Mouse (Mus musculus) ovary, postnatal 14 days (tissue): Measurements from ENCODE around the gene Lrrc56.

Experiments
- DNase-seq: peaks from one replicate; pipeline ENCODE4 v3.0.0; 2022; ENCODE audit warnings: low spot score

Gene Lrrc56

DNA sequence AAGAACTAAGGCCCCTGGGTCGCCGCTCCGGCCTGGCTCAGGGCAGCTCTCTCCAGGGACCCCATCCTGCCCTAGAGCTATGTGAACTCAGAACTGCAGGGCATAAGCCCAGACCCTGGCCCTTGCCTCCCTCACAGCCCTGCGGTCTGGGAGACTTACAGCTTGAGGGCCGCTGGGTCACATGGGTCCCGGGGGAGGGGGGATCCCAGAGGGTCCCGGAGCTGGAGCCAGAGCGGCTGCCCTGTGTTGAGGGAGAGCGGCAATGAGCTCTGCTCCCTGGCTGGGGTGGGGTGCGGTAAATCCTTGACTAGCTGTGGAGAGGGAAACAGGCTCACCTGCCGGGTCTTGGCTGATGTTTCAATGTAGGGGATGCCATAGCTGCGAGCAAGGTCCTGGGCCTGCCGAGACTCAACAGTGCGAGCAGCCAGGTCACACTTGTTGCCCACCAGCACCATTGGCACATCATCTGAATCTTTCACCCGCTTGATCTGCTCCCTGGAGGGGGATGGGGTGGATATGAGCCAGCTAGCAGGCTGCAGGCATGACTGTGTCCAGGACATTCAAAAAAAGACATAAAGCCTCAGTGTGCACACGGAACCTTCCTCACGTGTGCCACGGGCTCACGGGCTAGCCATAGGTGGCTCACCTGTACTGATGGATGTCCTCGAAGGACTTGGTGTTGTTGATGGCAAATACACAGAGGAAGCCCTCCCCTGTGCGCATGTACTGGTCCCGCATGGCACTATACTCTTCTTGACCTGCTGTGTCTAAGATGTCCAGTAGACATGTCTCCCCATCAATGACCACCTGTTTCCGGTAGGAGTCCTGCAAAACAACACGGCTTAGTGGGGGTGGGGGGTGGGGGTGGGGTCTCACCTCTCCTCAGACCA is 1.9 kb upstream of the Lrrc56 start:
- DNase-seq, result no peak

DNA sequence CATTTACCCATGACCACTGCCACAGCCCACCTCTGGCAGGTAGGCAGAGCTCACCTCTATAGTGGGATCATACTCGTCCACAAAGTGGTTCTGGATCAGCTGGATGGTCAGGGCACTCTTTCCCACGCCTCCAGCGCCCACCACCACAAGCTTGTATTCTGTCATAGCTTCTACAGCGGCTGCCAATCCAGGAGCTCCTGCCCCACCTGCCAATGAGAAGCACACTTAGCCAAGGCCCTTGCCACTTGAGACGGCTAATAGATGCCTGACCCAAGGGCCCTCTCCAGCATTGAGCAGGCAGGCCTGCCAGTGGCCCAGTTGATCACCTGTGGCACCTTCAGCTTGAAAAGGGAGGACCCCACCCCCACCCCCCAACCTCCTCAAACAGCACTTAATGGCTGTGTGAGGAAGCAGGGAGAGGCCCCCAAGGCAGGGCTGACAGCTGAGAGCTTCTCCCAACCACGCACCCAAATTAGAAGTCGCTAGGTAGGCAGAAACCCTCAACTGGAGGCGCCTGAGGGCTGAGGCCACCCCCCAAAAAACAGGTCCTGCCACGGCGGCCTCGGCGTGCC is 1.1 kb upstream of the Lrrc56 start:
- no peak for DNase-seq

DNA sequence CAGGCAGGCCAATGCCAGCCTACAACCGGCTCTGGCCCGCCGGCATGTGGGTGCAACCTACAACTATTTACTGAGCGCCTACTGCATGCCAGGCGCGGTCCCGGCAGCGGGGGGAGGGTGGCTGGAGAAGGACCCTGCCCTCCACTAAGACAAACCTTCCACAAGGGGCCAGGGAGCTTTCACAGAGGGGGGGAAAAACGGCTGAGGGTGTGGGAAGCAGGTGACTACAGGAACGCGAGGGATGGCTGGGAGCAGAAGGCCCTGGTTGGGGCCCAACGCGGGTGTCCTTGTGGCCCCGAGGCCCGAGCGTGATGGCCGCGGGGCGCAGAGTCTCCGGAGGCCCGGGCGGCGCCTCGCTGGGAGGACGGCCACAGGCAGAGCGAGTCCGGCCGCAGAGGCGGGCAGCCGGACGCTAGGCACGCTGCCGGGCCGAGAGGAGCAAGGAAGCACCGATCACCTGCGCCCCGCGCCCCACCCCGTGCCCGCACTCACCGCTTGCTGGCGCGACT is 555 bp upstream of the Lrrc56 start:
- no peak for DNase-seq

DNA sequence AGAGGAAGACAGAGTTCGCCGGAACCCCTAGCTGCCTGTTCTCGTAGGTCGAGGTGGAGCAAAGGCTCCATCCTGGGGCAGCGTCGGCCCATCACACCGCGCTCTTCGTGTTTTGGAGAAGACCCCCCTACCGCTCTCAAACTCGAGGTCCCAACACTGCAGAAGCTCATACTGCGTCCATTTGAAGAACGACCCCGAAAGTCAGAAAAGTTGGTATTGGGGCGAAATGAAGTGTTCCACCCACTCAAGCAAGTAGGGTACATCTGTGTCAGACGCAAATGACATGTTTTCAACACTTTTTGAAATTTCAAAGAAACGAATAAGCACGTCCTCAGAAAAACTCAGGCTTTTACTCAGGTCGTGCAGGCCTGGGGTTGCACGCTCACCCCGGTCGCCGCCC is 452 bp downstream of the Lrrc56 start:
- DNase-seq, result no peak

DNA sequence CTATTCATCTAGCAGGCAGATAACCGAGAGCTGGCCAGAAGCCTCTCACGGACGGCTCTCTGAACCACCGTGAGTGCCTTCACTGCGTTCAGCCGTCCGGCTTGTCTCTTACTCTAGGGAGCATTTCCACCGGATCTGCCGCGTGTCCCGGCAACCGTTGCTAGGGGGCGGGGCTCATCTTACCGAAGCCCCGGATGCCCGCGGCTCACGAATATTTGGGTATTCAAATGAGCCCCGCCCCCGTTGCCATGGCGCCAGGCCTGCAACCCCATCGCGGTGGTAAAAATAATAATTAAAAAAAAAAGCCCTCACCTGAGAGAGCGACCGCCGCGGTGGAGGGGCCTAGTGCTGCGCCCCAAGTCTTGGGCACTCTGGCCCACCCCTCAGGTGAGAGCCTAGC is 873 bp downstream of the Lrrc56 start:
- DNase-seq, result peak; percentile 89

DNA sequence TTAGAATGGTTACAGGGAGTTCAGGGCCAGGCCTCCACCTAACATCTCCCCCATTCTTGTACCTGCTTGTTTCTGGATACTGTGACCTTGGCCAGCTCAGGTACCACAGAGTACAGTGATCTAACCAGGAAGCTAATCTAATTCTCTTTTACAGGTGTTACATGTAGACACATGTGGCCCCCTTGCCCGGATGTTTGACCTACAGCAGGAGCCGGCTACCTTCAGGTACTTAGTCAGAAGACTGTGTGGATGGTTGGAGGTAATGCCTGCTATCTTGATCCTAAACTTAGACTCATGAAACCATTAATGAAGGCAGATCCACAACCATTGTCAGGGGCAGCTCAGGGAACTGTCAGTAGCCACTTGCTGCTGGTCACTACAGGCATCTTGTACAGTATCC is 1.8 kb downstream of the Lrrc56 start:
- no peak for DNase-seq

DNA sequence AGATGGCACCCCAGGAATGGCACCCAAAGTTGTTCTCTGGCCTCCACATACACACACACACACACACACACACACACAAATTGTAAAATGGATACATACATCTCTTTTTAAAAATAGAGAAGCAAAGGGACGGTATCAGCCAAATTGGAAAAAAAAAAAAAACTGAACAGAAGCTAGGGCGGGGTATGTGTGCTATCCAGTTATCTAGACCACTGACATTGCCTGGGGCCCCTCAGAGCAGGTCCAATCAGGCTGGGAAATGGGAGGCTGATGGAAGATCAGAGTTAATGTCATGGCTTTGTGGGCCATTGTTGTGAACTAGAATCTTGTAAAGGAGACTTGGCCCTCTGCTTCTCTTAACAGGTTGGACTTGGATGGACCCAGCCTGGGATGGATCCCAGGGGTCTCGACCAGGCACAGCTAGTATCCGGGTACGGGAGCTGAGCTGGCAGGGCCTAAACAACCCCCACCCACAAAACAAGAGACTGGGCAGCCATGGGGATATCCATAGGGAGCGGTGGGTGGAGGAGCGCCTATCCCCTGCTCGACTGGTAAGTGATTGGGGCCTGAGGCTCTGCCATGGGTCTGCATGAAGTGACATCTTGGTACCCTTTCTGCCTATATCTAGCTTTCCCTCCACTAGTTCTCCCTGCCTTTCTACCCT is 2.8 kb downstream of the Lrrc56 start:
- no peak for DNase-seq

DNA sequence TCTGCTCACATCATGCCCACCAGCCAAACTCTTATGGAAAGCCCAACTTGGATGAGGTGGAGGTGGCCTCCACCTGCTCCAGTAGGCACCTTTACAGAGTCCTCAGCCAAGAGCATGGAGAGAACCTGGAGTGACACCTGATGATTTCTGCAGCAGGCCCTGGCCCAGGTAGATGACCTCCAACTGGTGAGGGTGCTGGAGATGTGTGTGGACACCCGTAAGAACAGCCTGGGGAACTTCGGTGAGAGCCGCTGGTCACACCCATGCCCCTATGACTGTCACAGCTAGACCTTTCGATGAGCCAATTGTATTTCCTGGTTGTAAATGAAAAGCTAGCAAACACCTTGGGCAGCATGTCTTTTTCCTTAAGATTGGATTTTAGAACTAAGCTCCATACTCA is 4.2 kb downstream of the Lrrc56 start:
- DNase-seq, result no peak

DNA sequence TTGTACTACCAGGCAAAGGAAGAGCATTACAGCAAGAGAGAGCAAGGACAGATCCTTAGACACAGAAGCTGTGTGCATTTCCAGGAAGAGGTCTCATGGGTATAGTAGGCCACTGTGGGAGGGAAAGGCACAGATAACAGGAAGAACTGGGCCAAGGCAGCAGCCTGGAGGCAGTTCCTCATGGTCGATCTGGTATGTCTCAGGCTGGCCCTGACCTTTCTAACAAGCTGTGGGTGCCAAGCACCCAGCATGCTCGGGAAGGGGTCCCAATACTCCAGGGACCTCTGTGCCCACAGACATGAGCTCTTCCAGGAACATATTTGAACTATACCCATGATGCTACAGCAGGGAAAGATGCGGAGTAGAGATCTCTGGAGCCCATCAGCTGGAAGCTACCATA is 10.6 kb downstream of the Lrrc56 start:
- DNase-seq, result no peak

DNA sequence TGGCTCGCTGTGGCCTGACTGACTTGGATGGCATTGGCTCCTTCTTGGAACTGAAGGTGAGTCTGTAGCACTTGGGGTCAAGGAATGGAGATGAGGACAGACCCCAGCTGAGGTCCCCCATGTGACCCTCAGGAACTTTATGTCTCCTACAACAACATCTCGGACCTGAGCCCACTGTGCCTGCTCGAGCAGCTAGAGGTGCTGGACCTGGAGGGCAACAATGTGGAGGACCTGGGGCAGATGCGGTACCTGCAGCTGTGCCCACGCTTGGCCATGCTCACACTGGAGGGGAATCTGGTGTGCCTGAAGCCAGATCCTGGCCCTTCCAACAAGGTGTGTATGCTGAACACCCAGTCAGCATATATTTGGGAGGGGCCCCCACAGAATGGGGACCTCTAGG is 11.5 kb downstream of the Lrrc56 start:
- no peak for DNase-seq

DNA sequence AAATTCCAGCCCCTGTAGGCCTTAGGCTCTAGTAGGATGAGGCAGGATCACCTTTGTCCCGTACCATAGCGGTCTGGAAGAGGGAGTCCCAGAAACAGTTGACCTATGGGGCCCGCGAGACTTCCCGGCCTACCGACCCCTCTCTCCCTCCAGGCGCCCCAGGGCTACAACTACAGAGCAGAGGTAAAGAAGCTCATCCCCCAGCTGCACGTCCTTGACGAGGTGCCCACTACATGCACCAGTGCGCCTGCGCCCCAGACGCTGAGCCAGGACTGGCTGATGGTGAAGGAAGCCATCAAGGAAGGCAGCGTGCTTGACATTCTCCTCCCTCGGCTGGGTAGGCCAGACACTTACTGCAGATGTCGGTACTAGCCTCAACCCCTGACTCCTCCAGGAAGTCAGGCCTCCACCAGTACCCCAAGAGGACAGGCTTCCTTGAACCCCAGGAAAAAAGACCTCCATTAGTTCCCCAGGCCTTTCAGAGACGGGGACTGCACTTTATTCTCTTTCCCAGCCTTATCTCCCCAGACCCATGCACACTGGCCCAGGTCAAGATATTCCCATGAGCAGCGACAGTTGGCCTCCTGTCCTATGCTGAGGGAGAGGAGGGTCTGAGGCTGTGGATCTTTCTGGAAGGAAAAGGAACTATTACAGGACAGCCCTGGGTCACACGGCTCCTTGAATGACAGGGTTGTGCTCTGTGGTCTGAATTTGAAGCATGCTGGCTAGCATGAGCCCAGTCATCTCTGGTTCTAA is 12.4 kb downstream of the Lrrc56 start:
- no peak for DNase-seq

DNA sequence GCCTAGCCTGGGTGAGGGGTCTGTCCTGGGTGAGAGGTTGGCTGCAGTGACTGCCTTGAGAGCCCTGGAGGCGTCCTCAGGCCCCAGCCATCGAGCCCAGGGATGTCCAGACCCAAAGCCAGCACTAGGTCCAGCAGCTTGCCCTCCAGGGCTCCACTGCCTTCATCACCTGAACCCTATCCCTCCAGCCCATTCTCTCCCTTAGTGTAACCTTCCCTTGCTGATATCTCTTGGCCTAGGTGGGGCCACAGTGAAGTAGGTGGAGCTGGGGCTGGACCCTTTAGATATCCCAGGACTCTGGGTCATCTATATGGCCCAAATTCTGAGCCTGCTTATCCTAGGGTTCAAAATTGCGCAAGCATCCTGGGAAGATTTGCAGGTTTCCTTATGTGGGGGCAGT is 15.6 kb downstream of the Lrrc56 start:
- no peak for DNase-seq

DNA sequence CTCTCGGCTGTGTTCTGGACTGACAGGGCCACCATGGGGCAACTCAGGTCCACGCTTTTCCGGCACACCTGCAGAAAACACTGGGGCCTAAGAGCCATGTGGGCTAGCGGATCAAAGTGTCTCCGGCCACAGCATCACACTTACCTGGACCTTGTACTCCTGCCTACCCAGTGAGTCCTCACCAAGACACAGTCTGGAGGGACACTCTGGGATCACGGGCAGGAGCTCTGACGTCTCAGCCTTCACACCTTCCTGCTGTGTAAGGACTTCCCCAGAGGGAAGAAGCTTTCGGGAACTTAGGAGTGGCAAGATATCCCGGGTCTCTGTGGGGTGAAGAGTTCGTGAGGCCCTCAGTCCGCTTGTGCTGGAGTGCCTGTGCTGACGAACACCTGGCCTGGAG is 16.2 kb downstream of the Lrrc56 start:
- DNase-seq, result no peak

DNA sequence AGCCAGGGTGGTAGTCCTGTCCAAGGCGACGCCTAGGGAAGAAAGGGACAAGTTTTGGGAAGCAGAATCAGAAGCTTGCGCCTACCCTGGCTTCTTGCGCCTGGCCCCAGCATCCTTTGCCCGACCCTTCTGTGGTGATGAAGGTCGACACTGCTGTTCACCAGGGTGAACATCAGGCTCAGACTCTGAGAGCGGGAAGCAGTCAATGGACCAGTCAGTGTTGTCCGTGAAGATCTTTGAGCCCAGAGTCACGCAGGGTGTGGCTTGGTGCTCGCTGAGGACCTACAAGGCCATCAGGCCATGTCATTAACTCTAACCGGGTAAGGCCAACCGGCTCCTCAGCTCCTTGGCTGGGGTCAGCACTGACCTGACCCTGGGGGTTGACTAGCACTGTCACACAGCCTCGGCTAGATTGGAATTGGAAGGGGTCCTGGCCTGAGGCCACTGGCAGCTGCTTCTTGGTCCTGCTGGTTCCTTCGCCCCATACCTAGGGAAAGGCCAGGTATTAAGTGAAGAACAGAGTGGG is 16.7 kb downstream of the Lrrc56 start:
- DNase-seq, result no peak

DNA sequence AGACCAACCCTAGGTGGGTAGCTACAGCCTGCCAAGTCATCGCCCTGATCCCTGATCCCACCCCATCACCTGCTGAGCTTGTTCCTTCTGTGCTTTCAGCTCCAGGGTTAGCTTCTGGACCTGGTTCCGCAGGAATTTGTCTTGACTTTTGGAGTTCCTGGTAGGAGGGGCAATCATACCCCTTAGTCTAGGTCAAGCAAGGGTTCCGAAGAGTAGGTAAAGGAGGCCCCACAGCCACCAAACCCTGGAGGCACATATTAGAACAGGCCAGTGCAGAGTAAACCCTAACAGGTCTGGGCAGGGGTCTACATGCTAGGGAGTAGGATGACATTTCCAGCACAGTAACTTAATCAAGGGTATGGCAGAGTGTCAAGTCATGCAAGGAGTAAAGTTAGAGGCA is 19.2 kb downstream of the Lrrc56 start:
- no peak for DNase-seq

DNA sequence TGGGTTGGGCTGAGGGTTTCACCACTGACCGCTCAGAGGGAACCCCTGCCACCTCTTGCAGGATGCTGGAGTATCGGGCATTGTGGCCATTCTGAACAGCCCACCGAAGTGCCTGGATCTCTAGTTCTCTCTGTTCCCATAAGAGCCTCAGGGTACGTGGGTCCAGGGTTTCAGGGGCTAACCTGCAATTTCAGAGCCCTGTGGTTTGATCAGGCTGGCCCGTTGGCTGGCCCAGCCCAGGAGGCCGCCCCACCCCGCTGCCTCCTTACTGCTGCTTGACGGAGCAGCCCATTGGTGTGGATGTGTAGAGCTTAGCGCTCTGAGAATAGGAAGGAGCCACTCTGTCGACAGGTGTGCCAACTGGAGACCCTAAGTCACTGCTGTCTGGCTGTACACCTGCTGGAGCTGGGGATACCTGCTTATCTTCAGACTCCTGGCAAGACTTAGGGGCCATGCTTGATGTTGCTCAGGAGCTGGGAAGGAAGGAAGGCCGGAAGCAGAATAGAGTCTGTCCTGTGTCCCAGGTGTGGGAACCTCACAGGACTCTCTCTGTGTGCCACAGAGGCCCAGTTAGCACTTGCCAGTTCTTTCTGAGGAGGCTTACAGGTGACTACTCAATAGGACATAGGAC is 19.8 kb downstream of the Lrrc56 start, which contains the start of gene Lmntd2:
TSS of gene Lmntd2 (minus strand) at position 476 of the 631 bp plus-strand sequence.
- DNase-seq, result no peak

DNA sequence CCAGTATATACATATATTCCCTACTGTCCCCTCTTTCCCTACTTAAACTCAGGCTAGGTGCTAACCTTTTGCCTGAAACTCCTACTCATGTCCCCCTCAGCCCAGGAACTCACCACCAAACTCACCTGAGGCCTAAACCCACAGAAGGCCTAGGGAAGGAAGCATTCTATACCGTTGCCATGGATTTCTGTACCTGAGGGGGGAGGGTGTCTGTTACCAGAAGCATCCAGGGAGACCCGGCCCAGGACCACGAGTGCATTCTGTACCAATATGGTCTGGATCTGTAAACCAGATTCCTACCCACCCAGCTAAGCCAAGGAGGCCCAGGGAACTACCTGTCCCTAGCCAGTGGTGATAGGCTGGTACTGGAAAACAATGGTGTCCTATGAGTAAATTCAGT is 20.4 kb downstream of the Lrrc56 start:
- no peak for DNase-seq

DNA sequence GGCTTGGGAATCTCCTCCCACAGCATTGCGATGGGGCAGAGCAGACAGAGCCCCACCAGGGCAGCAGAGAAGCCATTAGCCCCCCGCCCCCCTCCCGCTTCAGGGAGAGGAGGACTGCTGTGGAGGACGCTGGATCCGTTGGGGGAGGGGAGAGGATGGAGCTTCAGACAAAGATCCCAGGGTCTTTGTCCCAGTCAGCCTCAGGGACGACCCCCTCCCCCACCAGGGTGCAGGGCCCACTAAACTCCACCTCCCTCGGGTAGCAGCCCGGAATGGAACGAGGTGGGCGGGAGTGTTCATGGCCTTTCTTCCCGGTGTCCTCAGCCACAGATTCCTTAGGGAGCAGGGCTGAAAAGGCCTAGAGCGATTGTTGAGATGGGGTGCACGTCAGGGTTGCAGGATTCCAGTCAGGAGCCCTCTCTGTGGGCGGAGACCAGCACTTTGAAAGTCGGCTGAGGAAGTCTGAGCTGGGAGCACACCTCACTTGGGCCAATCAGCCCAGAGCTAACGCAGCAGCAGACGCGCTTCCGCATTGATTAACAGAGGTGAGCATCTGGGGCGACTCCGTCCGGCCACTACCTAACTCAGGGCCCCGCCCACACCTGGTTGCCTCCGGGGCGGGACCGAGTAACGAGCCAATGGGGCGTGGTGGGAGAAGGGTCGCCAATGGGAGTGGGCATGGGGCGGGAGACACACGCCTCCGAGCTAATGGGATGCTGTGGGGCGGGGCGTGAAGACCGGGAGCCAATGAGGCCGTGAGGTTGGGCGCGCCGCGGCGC is 21.3 kb downstream of the Lrrc56 start, which contains the start of gene Rassf7:
TSS of gene Rassf7 (plus strand) at position 760 of the 779 bp plus-strand sequence.
- DNase-seq, result peak; percentile 85

DNA sequence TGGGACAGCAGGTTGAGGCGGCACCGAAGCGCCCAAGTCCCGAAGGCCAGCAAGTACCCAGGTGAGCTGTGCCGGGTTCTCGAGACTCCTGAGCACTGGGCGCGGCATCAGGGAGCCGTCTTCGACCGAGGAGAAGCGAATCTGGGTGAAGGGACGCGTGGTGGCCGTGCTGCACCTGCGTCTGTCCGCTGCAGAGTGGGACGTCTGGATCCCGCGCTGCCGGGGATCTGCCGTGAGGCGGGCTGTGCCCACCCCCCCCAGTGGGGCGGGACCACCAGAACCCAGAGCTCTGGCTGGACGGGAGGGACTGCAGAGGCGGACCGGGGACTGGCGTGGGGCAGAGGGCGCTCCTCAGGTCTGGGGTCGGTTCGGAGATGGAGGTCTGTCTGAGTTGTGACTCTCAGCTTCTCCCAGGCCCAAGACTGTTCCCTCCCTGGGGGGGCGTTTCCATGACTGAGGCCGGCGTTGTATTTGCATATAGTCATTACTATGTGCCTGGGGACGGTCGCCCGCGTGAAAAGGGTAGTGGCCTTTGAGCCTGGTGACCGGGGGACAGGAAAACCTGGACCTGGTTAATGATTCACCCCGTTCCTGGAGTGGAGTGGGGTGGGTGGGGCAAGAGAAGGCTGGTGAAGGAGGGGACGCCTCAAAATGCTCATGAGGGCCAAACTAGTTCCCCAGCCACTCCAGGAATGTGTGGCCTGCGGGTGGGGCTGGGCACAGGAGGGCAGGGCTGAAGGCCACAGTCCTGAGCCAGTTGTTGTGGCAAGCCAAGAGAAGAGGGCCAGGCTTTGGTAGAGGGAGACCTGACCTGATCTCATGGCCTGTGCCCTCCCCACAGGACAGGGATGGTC is 22.1 kb downstream of the Lrrc56 start:
- DNase-seq, result no peak

DNA sequence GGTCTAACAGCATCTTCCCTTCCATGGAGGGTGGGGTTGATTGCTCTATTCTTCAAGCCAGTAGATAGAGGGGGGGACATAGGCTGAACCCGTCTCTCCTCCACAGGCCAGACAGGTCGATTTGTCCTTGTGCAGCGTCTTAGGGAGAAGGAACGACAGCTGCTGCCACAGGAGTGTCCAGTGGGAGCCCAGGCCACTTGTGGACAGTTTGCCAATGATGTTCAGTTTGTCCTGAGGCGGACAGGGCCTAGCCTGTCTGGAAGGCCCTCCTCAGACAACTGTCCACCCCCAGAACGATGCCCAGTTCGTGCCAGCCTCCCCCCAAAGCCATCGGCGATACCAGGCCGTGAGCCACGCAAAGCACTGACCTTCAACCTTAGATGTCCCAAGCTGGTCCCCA is 22.9 kb downstream of the Lrrc56 start:
- DNase-seq, result no peak
